Mouse (Mus musculus) effector memory CD4-positive, alpha-beta T cell, adult 7 months (primary cell): Measurements from ENCODE around the gene Ciart. TPM values are rescaled to one million over a fixed set of nuclear protein-coding genes. Genes with fewer than 3 reads are reported as not detected.

ENCODE experiments used
- polyA plus RNA-seq: library from polyadenylated mRNA; unstranded; fragments of 100-300 nt; shearing (Covaris generic); gene quantifications from one replicate; pipeline ENCODE4 v1.2.1, GENCODE M21; 2017

Gene Ciart
- 11.1 TPM for polyA plus RNA-seq

GRCm38 (mm10) chr3:95881979-95882815 is at the start of gene Ciart:
TSS of gene Ciart (minus strand) at chr3:95882251.

GRCm38 (mm10) chr3:95928658-95929503 is 46.8 kb upstream of the Ciart start, which contains the start of gene Anp32e:
TSS of gene Anp32e (plus strand) at chr3:95929246.

GRCm38 (mm10) chr3:95904568-95904967 is 22.5 kb upstream of the Ciart start, which contains the start of gene Car14:
TSS of gene Car14 (minus strand) at chr3:95904691.

GRCm38 (mm10) chr3:95893606-95894316 is 11.7 kb upstream of the Ciart start, which contains the start of gene Aph1a:
TSS of gene Aph1a (plus strand) at chr3:95893969.

GRCm38 (mm10) chr3:95891211-95892065 is 9.4 kb upstream of the Ciart start, which contains the start of gene BC028528:
TSS of gene BC028528 (minus strand) at chr3:95892005.

GRCm38 (mm10) chr3:95871392-95871867 is 10.6 kb downstream of the Ciart start, which contains the start of gene Mrps21:
TSS of gene Mrps21 (minus strand) at chr3:95871519.

GRCm38 (mm10) chr3:95855502-95856089 is 26.5 kb downstream of the Ciart start, which contains the start of gene Prpf3:
TSS of gene Prpf3 (minus strand) at chr3:95855885.

Other genes starting within 250 kb of the Ciart start
- 491 TPM for gene Mcl1, start 223.5 kb downstream of the Ciart start, polyA plus RNA-seq
- 3.4 TPM for gene Adamtsl4, start 194.3 kb downstream of the Ciart start, polyA plus RNA-seq
- 6.8 TPM for gene Ecm1, start 142.7 kb downstream of the Ciart start, polyA plus RNA-seq
- gene Tars2, start 122.0 kb downstream of the Ciart start, polyA plus RNA-seq: 45.4 TPM
- gene Rprd2, start 63.4 kb downstream of the Ciart start, polyA plus RNA-seq: 43.6 TPM
- 40.3 TPM for gene Prpf3, start 26.4 kb downstream of the Ciart start, polyA plus RNA-seq
- gene Mrps21, start 10.7 kb downstream of the Ciart start, polyA plus RNA-seq: 120 TPM
- gene BC028528, start 9.8 kb upstream of the Ciart start, polyA plus RNA-seq: not detected
- gene Aph1a, start 11.7 kb upstream of the Ciart start, polyA plus RNA-seq: 34.3 TPM
- not detected for gene Car14, start 22.4 kb upstream of the Ciart start, polyA plus RNA-seq
- gene Anp32e, start 47.0 kb upstream of the Ciart start, polyA plus RNA-seq: 199 TPM
- gene Plekho1, start 113.8 kb upstream of the Ciart start, polyA plus RNA-seq: 4.8 TPM
- gene Vps45, start 176.2 kb upstream of the Ciart start, polyA plus RNA-seq: 19.4 TPM
- 12.6 TPM for gene Otud7b, start 222.3 kb upstream of the Ciart start, polyA plus RNA-seq